Mouse (Mus musculus): ENCODE results near the gene Ptbp1. TPM values are rescaled to one million over a fixed set of nuclear protein-coding genes. Genes with fewer than 3 reads are reported as not detected.

Gene Ptbp1
- polyA plus RNA-seq, 1 experiment from 2014 or later = 139 TPM

DNA sequence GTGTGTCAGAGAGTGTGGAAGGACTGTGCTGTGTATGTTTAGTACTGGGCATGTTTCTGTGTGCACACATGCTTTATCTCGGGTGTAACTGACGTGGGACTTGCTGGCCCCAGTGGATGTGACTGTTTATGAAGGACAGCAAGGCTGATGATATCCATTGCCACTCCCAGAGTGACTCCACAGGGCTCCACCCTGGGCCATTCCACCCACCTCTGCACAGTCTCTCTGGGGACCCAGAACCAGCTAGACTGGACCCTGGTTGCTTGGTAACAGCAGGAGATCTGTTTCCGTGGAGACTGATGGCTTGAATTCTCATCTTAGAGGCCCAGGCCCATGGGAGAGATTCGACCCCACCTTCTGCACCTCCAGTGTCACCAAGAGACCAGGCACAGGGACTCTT lies 36.0 kb upstream of the Ptbp1 start:
- ATAC-seq (ENCODE audit: insufficient number of reproducible peaks, low FRiP score) = no peak
- no peak overlapping the region for H3K27ac ChIP-seq (ENCODE audit: poor library complexity, severe bottlenecking)
- H3K9me3 ChIP-seq (replicated peaks) = no peaks in the 10 kb centered on the region
- H3K4me3 ChIP-seq = no peak overlapping the region
- H3K4me1 ChIP-seq (replicated peaks) = peaks cover 14% of the 10 kb centered on the region
- no peak overlapping the region for H3K4me2 ChIP-seq
- no peaks in the 10 kb centered on the region for H3K27me3 ChIP-seq (replicated peaks)
- peaks cover 43% of the 10 kb centered on the region for H3K36me3 ChIP-seq
- WGBS = 70% methylated on average over 4 of the region's 4 CpGs
- H3K9ac ChIP-seq = no peak overlapping the region

DNA sequence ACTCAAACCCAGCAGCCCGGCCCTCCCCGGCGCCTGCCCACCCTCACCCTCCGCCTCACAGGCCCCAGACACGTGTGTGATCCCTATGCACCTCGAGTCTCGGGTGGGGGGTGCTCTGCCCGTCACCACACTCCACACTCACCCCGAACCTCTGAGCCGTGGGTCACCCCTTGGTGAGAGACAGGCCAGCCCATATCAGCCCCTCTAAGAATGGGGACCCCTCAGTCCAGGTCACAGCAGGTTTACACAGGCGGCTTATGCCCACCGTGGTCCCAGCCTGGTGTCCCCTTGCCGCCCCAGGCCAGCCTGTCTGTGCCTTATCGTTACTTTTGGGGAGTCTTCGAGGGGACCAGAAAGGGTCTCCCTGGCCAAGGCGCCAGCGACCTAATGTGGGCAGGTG lies 34.6 kb upstream of the Ptbp1 start:
- Histone ChIP-seq H3K9me3 (replicated peaks) (no peaks in the 10 kb centered on the region), H3K9ac (no peak overlapping the region), H3K27ac (ENCODE audit: poor library complexity, severe bottlenecking) (no peak overlapping the region), H3K27me3 (replicated peaks) (no peaks in the 10 kb centered on the region), H3K4me3 (no peak overlapping the region), H3K36me3 (peaks cover 43% of the 10 kb centered on the region), H3K4me1 (replicated peaks) (peaks cover 25% of the 10 kb centered on the region), H3K4me2 (no peak overlapping the region)
- ATAC-seq (ENCODE audit: insufficient number of reproducible peaks, low FRiP score) = 0 out of 2 replicates have a peak, but pooled peaks have one; percentile 12
- 88% methylated on average over 17 of the region's 17 CpGs for WGBS

DNA sequence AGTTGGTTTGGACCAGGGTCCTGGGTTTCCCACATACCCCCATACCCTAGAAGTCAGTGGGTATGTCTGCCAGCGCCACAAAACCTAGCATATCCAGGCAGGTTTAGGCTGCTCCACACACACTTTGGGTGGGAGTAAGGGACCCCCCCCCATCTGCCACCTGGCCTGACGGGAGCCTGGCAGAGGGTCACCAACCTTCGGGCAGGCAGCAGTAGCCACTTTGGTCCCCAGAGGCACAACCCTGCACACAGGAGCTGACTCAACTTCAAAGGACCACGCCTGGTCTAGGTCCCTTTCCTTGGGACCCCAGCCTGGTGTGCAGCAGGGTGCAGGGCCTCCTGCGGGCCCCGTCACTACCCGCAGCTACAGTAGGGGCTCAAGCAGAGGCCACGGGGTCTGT lies 34.0 kb upstream of the Ptbp1 start:
- H3K4me1 ChIP-seq (replicated peaks) = peaks cover 27% of the 10 kb centered on the region
- no peak overlapping the region for H3K9ac ChIP-seq
- no peak overlapping the region for H3K27ac ChIP-seq (ENCODE audit: poor library complexity, severe bottlenecking)
- no peak for ATAC-seq (ENCODE audit: insufficient number of reproducible peaks, low FRiP score)
- peaks cover 40% of the 10 kb centered on the region for H3K36me3 ChIP-seq
- H3K4me2 ChIP-seq = no peak overlapping the region
- H3K4me3 ChIP-seq = no peak overlapping the region
- no peaks in the 10 kb centered on the region for H3K27me3 ChIP-seq (replicated peaks)
- 79% methylated on average over 8 of the region's 8 CpGs for WGBS
- no peaks in the 10 kb centered on the region for H3K9me3 ChIP-seq (replicated peaks)

DNA sequence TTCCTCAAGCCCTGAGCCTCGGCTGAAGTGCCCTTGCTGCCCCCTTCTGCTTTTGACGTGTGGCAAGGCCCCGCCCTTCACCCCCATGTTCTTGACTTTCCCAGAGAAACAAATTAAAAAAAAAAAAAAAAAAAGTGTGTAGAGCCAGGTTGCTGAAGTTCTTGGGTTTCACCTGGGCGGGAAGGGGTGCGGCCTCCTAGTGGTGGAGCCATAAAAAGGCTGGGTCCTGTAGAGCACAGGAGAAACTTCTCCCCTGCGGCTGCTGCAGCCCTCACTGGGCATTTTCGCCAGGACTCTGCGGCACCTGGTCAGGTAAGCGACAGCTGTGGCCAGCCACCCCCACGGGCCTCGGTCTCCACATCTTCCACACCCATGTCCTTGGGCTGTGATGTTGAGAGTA lies 33.4 kb upstream of the Ptbp1 start, which contains the start of gene Misp:
Misp (plus strand) TSS at position 208 of the 400 bp plus-strand sequence.
- no peak for ATAC-seq (ENCODE audit: insufficient number of reproducible peaks, low FRiP score)
- H3K36me3 ChIP-seq = peaks cover 35% of the 10 kb centered on the region
- no peak within 1 kb of the TSS for H3K9ac ChIP-seq
- H3K4me3 ChIP-seq = no peak within 1 kb of the TSS
- H3K27ac ChIP-seq (ENCODE audit: poor library complexity, severe bottlenecking) = no peak within 1 kb of the TSS
- H3K4me1 ChIP-seq (replicated peaks) = peaks cover 27% of the 10 kb centered on the region
- H3K27me3 ChIP-seq (replicated peaks) = no peaks in the 10 kb centered on the region
- 70% methylated on average over 11 of the region's 11 CpGs for WGBS
- H3K4me2 ChIP-seq = no peak within 1 kb of the TSS
- H3K9me3 ChIP-seq (replicated peaks) = no peaks in the 10 kb centered on the region

DNA sequence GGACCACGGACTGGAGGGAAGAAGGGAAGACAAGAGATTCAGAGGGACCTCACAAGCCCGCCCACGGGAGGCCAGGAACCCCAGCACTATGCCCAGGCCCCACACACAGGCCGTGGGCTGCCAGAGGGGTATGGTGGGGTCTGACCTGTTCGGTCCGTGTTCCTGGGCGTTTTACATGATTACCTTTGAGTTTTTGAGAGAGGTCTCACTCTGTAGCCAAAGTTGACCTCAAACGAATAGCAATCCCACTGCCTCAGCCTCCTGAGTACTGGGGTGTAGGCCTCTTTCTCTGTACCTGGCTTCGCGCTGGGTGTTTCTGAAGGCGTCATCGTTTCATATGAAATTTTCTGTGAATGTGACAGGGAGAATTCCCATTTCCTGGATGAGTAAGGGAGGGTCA lies 32.5 kb upstream of the Ptbp1 start:
- Histone ChIP-seq H3K9ac (no peak overlapping the region), H3K4me3 (no peak overlapping the region), H3K27me3 (replicated peaks) (no peaks in the 10 kb centered on the region; the same call in 1 of the 2 replicates), H3K27ac (ENCODE audit: poor library complexity, severe bottlenecking) (no peak overlapping the region), H3K36me3 (peaks cover 29% of the 10 kb centered on the region), H3K4me2 (no peak overlapping the region), H3K9me3 (replicated peaks) (no peaks in the 10 kb centered on the region), H3K4me1 (replicated peaks) (peaks cover 27% of the 10 kb centered on the region)
- 86% methylated on average over 12 of the region's 12 CpGs for WGBS
- no peak for ATAC-seq (ENCODE audit: insufficient number of reproducible peaks, low FRiP score)

DNA sequence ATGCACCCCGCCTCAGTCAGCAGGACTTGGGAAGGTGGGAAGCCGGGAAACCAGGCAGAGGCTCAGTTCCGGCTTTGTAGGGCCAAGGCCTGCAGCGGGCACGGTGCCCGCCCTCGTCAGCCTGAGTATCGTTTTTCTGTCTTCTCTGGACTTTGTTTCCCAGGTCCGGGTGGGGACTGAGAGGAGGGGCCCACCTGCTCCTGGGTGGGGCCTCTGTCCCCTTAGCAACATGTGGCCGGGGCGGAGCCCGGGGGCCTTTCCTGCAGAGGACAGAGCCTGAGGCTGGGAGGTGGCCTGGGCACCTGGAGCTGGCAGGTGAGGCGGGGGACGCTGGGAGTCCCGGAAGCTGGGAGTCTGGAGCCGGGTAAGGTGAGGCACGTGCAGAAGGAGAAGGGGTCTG lies 31.9 kb upstream of the Ptbp1 start:
- Histone ChIP-seq H3K4me3 (no peak overlapping the region), H3K9ac (0 out of 2 replicates have a peak overlapping the region, but pooled peaks have one; percentile 24), H3K4me2 (no peak overlapping the region)

DNA sequence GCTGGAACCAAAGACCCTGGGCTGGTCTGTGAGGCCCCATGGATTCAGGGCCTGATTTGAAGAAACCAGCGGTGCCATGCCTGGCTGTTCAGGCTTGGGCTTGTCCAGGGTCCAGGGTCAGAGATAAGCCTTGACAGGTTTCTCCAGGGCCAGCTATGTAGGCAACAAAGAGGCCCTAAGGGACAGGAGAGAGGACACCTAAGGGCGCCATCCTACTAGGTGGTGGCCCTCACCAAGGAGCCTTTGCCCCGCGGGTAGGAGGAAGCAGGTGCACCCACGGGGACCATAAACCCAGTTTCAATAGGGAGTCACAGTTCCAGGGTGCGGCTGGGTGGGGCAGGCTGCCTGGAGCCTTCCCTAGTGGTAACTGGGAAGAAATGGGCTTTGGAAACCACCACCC lies 31.2 kb upstream of the Ptbp1 start:
- Histone ChIP-seq H3K27me3 (replicated peaks) (no peaks in the 10 kb centered on the region; the same call in 1 of the 2 replicates), H3K4me1 (replicated peaks) (peaks cover 27% of the 10 kb centered on the region), H3K9me3 (replicated peaks) (no peaks in the 10 kb centered on the region), H3K4me2 (no peak overlapping the region), H3K9ac (no peak overlapping the region), H3K4me3 (no peak overlapping the region), H3K36me3 (peaks cover 25% of the 10 kb centered on the region), H3K27ac (ENCODE audit: poor library complexity, severe bottlenecking) (no peak overlapping the region)
- 65% methylated on average over 6 of the region's 6 CpGs for WGBS
- no peak for ATAC-seq (ENCODE audit: insufficient number of reproducible peaks, low FRiP score)

More for the DNA sequence above, 31.9 kb upstream of the Ptbp1 start:
- Histone ChIP-seq H3K27ac (ENCODE audit: poor library complexity, severe bottlenecking) (no peak overlapping the region), H3K36me3 (peaks cover 26% of the 10 kb centered on the region), H3K27me3 (replicated peaks) (no peaks in the 10 kb centered on the region; the same call in 1 of the 2 replicates), H3K9me3 (replicated peaks) (no peaks in the 10 kb centered on the region), H3K4me1 (replicated peaks) (peaks cover 27% of the 10 kb centered on the region)
- WGBS = 47% methylated on average over 16 of the region's 17 CpGs
- ATAC-seq (ENCODE audit: insufficient number of reproducible peaks, low FRiP score) = no peak

DNA sequence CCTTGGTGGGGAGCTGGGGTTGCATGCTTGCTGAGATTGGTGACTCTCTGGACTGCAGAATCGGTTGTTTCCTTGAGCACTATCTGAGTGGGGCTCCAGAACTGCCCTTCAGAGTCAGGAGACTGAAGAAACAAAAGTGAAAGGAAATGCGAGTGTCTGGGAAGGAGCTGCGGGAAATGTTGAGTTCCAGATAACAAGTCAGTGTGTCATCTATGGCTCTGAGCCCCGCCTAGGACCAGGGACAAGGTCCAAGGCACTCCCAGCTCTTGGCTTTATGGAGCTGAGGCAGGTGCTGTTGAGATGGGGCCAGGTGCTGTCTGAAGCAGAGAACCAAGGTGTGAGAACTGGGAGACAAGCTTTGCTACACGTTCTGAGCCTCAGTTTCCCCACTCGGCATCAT lies 29.8 kb upstream of the Ptbp1 start:
- H3K36me3 ChIP-seq = peaks cover 11% of the 10 kb centered on the region
- H3K27ac ChIP-seq (ENCODE audit: poor library complexity, severe bottlenecking) = peak overlapping the region; percentile 32; the same call in 1 of the 2 replicates
- no peak overlapping the region for H3K9ac ChIP-seq
- peaks cover 27% of the 10 kb centered on the region for H3K4me1 ChIP-seq (replicated peaks)
- peak; percentile 44 for ATAC-seq (ENCODE audit: insufficient number of reproducible peaks, low FRiP score)
- 40% methylated on average over 6 of the region's 6 CpGs for WGBS
- H3K4me2 ChIP-seq = 0 out of 2 replicates have a peak overlapping the region, but pooled peaks have one; percentile 11
- H3K4me3 ChIP-seq = no peak overlapping the region
- H3K27me3 ChIP-seq (replicated peaks) = no peaks in the 10 kb centered on the region; the same call in 1 of the 2 replicates
- no peaks in the 10 kb centered on the region for H3K9me3 ChIP-seq (replicated peaks)

DNA sequence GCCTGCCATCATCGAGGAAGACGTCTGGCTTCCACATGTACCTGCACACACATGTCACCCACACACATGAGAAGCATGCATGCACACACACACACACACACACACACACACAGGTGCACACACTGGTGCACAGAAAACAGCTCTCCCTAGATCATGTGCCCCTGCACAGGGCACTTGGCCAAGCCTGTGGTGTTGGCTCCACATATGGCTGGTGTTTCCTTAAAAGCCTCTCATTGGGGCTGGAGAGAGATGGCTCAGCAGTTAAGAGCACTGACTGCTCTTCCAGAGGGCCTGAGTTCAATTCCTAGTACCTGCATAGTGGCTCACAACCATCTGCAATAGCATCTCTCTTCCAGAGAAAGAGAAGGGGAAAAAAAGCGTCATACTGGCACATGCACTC lies 22.6 kb upstream of the Ptbp1 start:
- no peak for ATAC-seq (ENCODE audit: insufficient number of reproducible peaks, low FRiP score)
- no peaks in the 10 kb centered on the region for H3K36me3 ChIP-seq
- H3K27ac ChIP-seq (ENCODE audit: poor library complexity, severe bottlenecking) = no peak overlapping the region
- H3K27me3 ChIP-seq (replicated peaks) = no peaks in the 10 kb centered on the region; the same call in 1 of the 2 replicates
- WGBS = 84% methylated on average over 3 of the region's 3 CpGs
- H3K4me1 ChIP-seq (replicated peaks) = peaks cover 6% of the 10 kb centered on the region; the same call in 1 of the 2 replicates
- H3K9ac ChIP-seq = no peak overlapping the region
- no peak overlapping the region for H3K4me3 ChIP-seq
- no peak overlapping the region for H3K4me2 ChIP-seq
- no peaks in the 10 kb centered on the region for H3K9me3 ChIP-seq (replicated peaks)

DNA sequence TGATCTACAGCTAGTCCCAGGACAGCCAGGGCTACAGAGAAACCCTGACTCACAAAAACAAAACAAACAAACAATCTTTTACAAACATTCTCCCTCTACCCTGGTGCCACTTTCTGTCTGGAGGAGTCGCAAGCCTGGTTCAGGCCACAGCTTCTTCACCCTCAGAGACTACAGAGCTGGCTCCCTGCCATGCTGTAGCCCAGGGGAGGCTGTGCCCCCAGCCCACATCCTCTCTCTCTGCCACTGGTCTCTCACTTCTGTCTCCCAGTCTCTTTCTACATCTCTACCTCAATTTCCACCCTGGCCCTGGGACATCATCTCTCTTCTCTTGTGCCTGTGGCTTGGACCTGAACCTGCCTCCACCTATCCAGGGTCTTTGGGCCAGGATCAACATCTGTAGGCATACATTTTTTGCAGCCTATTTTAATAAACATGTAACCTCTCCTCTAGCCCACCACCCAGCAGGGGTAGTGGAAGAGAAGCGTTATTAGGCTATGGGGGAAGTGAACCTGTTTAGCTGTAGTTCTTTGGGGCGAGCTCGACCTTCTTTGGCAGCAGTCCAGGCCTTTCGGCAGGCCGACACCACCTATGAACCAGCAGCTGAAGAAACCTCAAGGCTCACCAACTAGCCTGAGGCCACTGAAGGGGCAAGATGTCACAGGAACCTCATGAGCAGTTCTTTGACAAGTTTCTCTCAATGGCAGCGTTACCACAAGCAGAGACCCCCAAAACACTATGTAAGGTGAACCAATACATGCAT lies 22.0 kb upstream of the Ptbp1 start:
- H3K9me3 ChIP-seq (replicated peaks) = peaks cover 4% of the 10 kb centered on the region; the same call in 1 of the 2 replicates
- no peaks in the 10 kb centered on the region for H3K36me3 ChIP-seq
- H3K4me1 ChIP-seq (replicated peaks) = peaks cover 6% of the 10 kb centered on the region; the same call in 1 of the 2 replicates
- no peak overlapping the region for H3K4me3 ChIP-seq
- peak overlapping the region; percentile 26; the same call in 1 of the 2 replicates for H3K9ac ChIP-seq
- no peak overlapping the region for H3K4me2 ChIP-seq
- no peak for ATAC-seq (ENCODE audit: insufficient number of reproducible peaks, low FRiP score)
- 65% methylated on average over 7 of the region's 7 CpGs for WGBS
- no peaks in the 10 kb centered on the region for H3K27me3 ChIP-seq (replicated peaks)
- no peak overlapping the region for H3K27ac ChIP-seq (ENCODE audit: poor library complexity, severe bottlenecking)

DNA sequence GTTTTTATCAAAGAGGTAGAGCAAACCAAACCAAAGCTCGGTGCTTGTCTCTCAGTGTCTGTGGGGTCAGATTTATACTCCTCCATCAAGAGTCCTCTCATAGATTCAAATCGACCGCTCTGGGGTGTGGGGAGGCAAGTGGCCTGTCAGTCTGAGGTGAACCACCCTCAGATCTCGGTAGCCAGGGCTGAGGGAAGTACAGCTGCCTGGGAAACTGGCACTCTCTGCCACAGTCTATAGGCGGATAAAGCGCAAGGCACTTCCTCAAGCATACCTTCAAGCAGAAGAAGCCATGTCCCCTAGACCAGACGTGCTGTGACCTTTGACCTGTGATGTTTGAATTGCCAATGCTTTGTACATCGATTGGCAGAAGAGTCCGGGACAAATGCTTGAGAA lies 21.4 kb upstream of the Ptbp1 start:
- ATAC-seq (ENCODE audit: insufficient number of reproducible peaks, low FRiP score) = no peak
- H3K9ac ChIP-seq = no peak overlapping the region; the same call in 1 of the 2 replicates
- H3K4me1 ChIP-seq (replicated peaks) = peaks cover 6% of the 10 kb centered on the region; the same call in 1 of the 2 replicates
- H3K4me3 ChIP-seq = no peak overlapping the region
- no peak overlapping the region for H3K4me2 ChIP-seq
- WGBS = 70% methylated on average over 9 of the region's 9 CpGs
- H3K27me3 ChIP-seq (replicated peaks) = no peaks in the 10 kb centered on the region
- H3K36me3 ChIP-seq = no peaks in the 10 kb centered on the region
- H3K9me3 ChIP-seq (replicated peaks) = peaks cover 4% of the 10 kb centered on the region; the same call in 1 of the 2 replicates
- H3K27ac ChIP-seq (ENCODE audit: poor library complexity, severe bottlenecking) = no peak overlapping the region

Measured in heart, embryonic 12.5 days (tissue).